Mouse (Mus musculus) thymus, postnatal 25 days (tissue): ENCODE results near the gene Mroh2b.

ENCODE experiments used
- DNase-seq: peaks from one replicate; pipeline ENCODE4 v3.0.0; 2022

Gene Mroh2b

DNA sequence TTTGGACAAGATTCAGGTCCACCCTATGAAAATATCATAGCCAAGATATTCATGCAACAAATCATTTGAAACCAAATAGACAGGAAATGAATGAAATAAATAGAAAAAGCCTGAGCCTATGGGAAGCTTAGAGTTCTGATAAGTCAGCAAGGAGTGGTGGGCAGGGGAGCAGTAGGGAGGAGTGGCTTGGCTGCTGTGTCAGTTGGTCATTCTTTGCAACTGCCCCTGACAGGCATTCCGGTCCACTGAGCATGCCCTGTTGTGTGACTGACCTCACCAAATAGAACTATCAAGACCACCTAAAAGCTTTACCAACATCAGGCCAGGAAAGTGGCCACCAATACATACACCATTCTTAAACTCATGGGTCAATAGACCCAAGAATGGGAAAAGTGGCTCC, at the start of gene Mroh2b:
Mroh2b (plus strand) TSS at position 301 of the 400 bp plus-strand sequence.
- no peak for DNase-seq

DNA sequence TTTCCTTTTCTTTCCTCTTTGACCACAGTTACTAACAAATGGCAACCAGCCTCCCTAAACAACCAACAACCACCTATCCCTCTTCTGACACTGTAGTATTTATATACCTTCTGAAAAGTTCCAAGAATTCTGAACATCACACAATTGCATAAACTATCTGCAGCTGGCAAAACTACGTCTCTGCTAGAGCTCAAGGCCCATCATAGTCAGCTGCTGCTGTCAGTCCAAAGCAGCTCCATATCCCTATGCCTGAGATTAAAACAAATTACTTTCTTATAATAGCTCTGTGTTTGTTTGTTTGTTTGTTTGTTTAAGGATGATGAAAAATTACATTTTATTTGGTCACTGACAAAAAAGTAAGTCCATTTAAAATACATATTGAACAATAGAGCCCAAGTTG, 48.5 kb upstream of the Mroh2b start:
- DNase-seq = no peak

- no peak for DNase-seq
These were observed 3.6 kb upstream of the Mroh2b start for GRCm38 (mm10) chr15:4894962-4895361.

DNA sequence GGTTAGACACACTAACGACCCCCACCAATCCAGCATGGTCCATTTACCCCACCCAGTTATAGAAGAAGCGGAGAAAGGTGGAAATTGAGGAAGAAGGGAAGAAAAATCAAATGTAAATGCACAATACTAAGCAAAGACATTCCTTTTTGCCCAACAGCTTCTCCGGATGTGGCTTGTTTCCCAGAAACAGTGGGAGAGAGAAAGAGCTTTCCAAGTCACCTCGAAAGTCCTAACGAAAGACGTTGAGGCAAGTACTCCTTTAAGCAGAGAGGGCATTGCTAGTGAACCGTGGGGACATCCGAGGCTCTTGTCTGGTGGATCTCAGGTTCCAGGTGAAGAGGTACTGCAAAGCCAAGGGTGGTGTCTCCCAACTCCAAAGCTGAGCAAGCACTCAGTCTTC, 36.2 kb downstream of the Mroh2b start:
- DNase-seq = no peak

- DNase-seq = no peak
These were observed 74.8 kb downstream of the Mroh2b start for GRCm38 (mm10) chr15:4973355-4973754.

DNA sequence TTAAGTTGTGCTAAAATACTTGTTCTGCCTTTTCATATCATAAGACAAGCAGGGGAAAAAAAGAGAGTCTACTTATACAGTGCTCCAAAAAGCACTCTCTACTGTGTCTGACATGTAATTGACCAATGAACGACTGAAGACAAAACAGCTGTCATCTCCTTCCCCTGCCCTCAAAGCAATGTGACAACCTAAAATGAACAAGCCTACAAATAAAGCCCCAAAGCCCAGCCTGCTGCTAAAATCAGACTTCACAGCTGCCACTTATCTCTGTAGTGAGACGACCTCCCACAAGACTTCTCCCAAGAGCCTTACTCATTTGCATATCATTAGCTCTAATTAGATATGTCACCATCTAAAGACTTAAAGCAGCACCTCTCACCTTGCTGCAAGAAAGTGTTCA, 104.4 kb downstream of the Mroh2b start:
- no peak for DNase-seq

DNA sequence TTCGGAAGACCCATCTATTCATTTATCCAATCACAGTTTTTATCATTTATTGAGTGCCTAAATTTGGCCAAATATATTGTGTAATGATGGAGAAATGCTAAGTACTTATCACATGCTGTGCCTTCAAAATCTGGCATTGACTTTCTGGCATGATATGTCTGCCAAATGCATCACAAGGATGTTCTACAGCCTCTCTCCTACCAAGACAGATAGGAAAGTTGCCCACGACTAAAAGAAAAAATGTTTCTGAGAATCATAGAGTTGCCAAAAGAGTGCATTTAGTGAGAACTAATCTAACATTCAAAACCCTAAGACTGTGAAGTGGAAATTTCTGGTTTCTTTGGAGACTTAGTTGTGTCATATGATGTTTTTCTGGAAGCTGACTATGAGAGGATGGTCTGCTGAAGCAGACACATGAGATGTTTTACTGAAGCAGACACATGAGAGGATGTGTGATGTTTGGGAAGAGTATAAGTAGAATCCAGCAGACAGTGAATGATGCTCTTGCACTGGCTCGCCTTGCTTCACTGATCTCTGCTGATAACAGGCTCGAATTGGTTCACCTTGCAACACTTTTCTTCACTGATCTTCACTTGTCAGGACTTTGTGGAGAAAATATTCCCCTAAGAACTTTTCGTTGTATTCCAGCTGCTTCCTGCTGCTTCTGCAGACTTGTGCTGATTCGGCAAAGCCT, 105.1 kb downstream of the Mroh2b start:
- no peak for DNase-seq

GRCm38 (mm10) chr15:5009644-5010107, 111.1 kb downstream of the Mroh2b start:
- DNase-seq = no peak
